Mouse (Mus musculus) CH12.LX (cell line): ENCODE measurements around the gene Irf4. TPM values are rescaled to one million over a fixed set of nuclear protein-coding genes. Genes with fewer than 3 reads are reported as not detected.

Experiments
- DNase-seq: peaks from one replicate; pipeline ENCODE4 v3.0.0-alpha.2; 2013; ENCODE audit errors: extremely low read depth
- H3K27ac ChIP-seq: 2 replicates; pipeline ENCODE4 v1.5.1; 2012; ENCODE audit warnings: low read depth, mild to moderate bottlenecking, control low read depth, moderate library complexity; ENCODE audit not compliant: insufficient read depth
- H3K27me3 ChIP-seq: replicated peaks from 2 replicates; pipeline ENCODE3; 2012; ENCODE audit warnings: inconsistent platforms
- H3K36me3 ChIP-seq, 2 experiments: replicated peaks in 1 of 2; 2 replicates each; pipeline versions ENCODE3 to v1.6.1; 2012; ENCODE audit warnings: inconsistent platforms in 1 of 2, low read length in 1 of 2, mild to moderate bottlenecking in 1 of 2, mixed read lengths in 1 of 2, moderate library complexity in 1 of 2; ENCODE audit not compliant: control insufficient read depth in 1 of 2, insufficient read depth in 1 of 2
- H3K4me1 ChIP-seq, 2 experiments: 2 replicates each; pipeline ENCODE4 v1.6.1; 2012; ENCODE audit warnings: inconsistent platforms in 1 of 2, moderate library complexity in 1 of 2; ENCODE audit not compliant: insufficient read depth in 2 of 2, control insufficient read depth in 1 of 2
- H3K4me2 ChIP-seq: 2 replicates; pipeline ENCODE4 v1.6.1; 2012; ENCODE audit warnings: low read depth, mild to moderate bottlenecking, control low read depth; ENCODE audit not compliant: poor library complexity, insufficient read depth, severe bottlenecking
- H3K4me3 ChIP-seq, 3 experiments: fragments of 150-350 bp in 1 of 3; sonication (generic) in 1 of 3; replicated peaks in 1 of 3; 2 replicates each; pipeline versions ENCODE3 to v1.5.1; 2011 to 2012; ENCODE audit warnings: low read depth in 2 of 3, low read length in 2 of 3, mild to moderate bottlenecking in 2 of 3, moderate library complexity in 2 of 3, control low read depth in 1 of 3, improper control_type of control experiment in 1 of 3, inconsistent platforms in 1 of 3, mixed read lengths in 1 of 3; ENCODE audit not compliant: poor library complexity in 1 of 3
- H3K79me2 ChIP-seq: replicated peaks from 2 replicates; pipeline ENCODE4 v1.6.1; 2012; ENCODE audit warnings: mild to moderate bottlenecking, moderate library complexity; ENCODE audit not compliant: control insufficient read depth, poor library complexity, insufficient read depth, severe bottlenecking; ENCODE audit errors: extremely low read depth
- H3K9ac ChIP-seq: 2 replicates; pipeline ENCODE4 v1.6.1; 2012; ENCODE audit warnings: low read depth, mild to moderate bottlenecking, control low read depth, moderate library complexity; ENCODE audit not compliant: insufficient read depth
- H3K9me3 ChIP-seq: replicated peaks from 2 replicates; pipeline ENCODE3; 2012; ENCODE audit warnings: low read length, inconsistent platforms, mixed read lengths
- CTCF ChIP-seq, 2 experiments: IDR thresholded peaks in 1 of 2; conservative IDR thresholded peaks in 1 of 2; 2 replicates each; pipeline ENCODE4 v1.5.1; 2011 to 2012; ENCODE audit warnings: low read depth in 2 of 2, low read length in 2 of 2, improper control_type of control experiment in 1 of 2, inconsistent platforms in 1 of 2, mild to moderate bottlenecking in 1 of 2, moderate library complexity in 1 of 2
- IRF4 ChIP-seq: IDR thresholded peaks from 2 replicates; pipeline ENCODE4 v1.6.1; 2014; ENCODE audit warnings: low read depth, mild to moderate bottlenecking, inconsistent platforms, low read length, improper control_type of control experiment
- JUND ChIP-seq: conservative IDR thresholded peaks from 2 replicates; pipeline ENCODE4 v1.6.1; 2011; ENCODE audit warnings: low read depth, low read length, improper control_type of control experiment
- MAFK ChIP-seq: IDR thresholded peaks from 2 replicates; pipeline ENCODE4 v1.6.1; 2011; ENCODE audit warnings: low read length, improper control_type of control experiment; ENCODE audit not compliant: insufficient replicate concordance
- MAX ChIP-seq: IDR thresholded peaks from 2 replicates; pipeline ENCODE4 v1.6.1; 2011; ENCODE audit warnings: low read length, improper control_type of control experiment
- MEF2A ChIP-seq: IDR thresholded peaks from 2 replicates; pipeline ENCODE4 v1.6.1; 2014; ENCODE audit warnings: low read depth, mild to moderate bottlenecking, inconsistent platforms, low read length, improper control_type of control experiment, borderline replicate concordance
- NELFE ChIP-seq: IDR thresholded peaks from 2 replicates; pipeline ENCODE4 v1.6.1; 2011; ENCODE audit warnings: low read depth, low read length, improper control_type of control experiment
- NRF1 ChIP-seq: IDR thresholded peaks from 2 replicates; pipeline ENCODE4 v1.6.1; 2014; ENCODE audit warnings: low read depth, mild to moderate bottlenecking, inconsistent platforms, low read length, improper control_type of control experiment, moderate library complexity
- PAX5 ChIP-seq: IDR thresholded peaks from 2 replicates; pipeline ENCODE4 v1.6.1; 2012; ENCODE audit warnings: low read length, inconsistent platforms, mixed read lengths
- POLR2A ChIP-seq: IDR thresholded peaks from 2 replicates; pipeline ENCODE4 v1.6.1; 2011; ENCODE audit warnings: low read depth, mild to moderate bottlenecking, improper control_type of control experiment, low read length
- POLR2AphosphoS2 ChIP-seq: IDR thresholded peaks from 2 replicates; pipeline ENCODE4 v1.6.1; 2011; ENCODE audit warnings: low read depth, low read length, improper control_type of control experiment
- RAD21 ChIP-seq: IDR thresholded peaks from 2 replicates; pipeline ENCODE4 v1.6.1; 2011; ENCODE audit warnings: low read depth, mild to moderate bottlenecking, low read length, improper control_type of control experiment, moderate library complexity
- RCOR1 ChIP-seq: conservative IDR thresholded peaks from 2 replicates; pipeline ENCODE4 v1.6.1; 2012; ENCODE audit warnings: low read depth, mild to moderate bottlenecking, inconsistent platforms, low read length, improper control_type of control experiment
- SIN3A ChIP-seq: IDR thresholded peaks from 2 replicates; pipeline ENCODE4 v1.6.1; 2012; ENCODE audit warnings: low read length, improper control_type of control experiment, inconsistent platforms
- SMC3 ChIP-seq: IDR thresholded peaks from 2 replicates; pipeline ENCODE4 v1.6.1; 2011; ENCODE audit warnings: low read depth, low read length, improper control_type of control experiment
- TBP ChIP-seq: conservative IDR thresholded peaks from 2 replicates; pipeline ENCODE4 v1.6.1; 2011; ENCODE audit warnings: low read depth, low read length, improper control_type of control experiment
- TCF12 ChIP-seq: IDR thresholded peaks from 2 replicates; pipeline ENCODE4 v1.6.1; 2014; ENCODE audit warnings: low read depth, mild to moderate bottlenecking, inconsistent platforms, low read length, improper control_type of control experiment
- UBTF ChIP-seq: IDR thresholded peaks from 2 replicates; pipeline ENCODE4 v1.6.1; 2012; ENCODE audit warnings: low read depth, mild to moderate bottlenecking, inconsistent platforms, low read length, improper control_type of control experiment, moderate library complexity
- USF2 ChIP-seq: conservative IDR thresholded peaks from 2 replicates; pipeline ENCODE4 v1.6.1; 2011; ENCODE audit warnings: low read depth, low read length, improper control_type of control experiment
- ZC3H11A ChIP-seq: IDR thresholded peaks from 2 replicates; pipeline ENCODE4 v1.6.1; 2012; ENCODE audit warnings: low read depth, mild to moderate bottlenecking, inconsistent platforms, low read length, improper control_type of control experiment
- dilution Hi-C: fragments of 300-500 bp; cut with MboI; formaldehyde crosslinking; loops from 2 replicates; pipeline ENCODE4 v1.14.3; 2020; ENCODE audit warnings: low sequenced_read_pairs; ENCODE audit not compliant: extremely low pct_unique_long_range_greater_than_20kb, extremely low pct_ligation_motif_present
- in situ Hi-C: fragments of 300-500 bp; cut with MboI; formaldehyde crosslinking; loops from 3 replicates; pipeline ENCODE4 v1.14.3; 2019; ENCODE audit warnings: low sequenced_read_pairs, low pct_ligation_motif_present, low pct_unique_long_range_greater_than_20kb, mixed read lengths
- polyA plus RNA-seq: library from polyadenylated mRNA; unstranded; fragments of >175 nt; gene quantifications from 2 replicates; pipeline ENCODE4 v1.2.1, GENCODE M21; 2012; ENCODE audit warnings: low read depth; ENCODE audit not compliant: insufficient read length
- total RNA-seq, 2 experiments: library from RNA; depleted of rRNA; stranded (reverse); fragments of 300-350 nt in 1 of 2; fragments of >200 nt in 1 of 2; gene quantifications; 2 replicates each; pipeline ENCODE4 v1.2.3; 2012 to 2014

Gene Irf4
- total and polyA plus RNA-seq, 3 experiments, result 81.7 to 142 (median 115) TPM

DNA sequence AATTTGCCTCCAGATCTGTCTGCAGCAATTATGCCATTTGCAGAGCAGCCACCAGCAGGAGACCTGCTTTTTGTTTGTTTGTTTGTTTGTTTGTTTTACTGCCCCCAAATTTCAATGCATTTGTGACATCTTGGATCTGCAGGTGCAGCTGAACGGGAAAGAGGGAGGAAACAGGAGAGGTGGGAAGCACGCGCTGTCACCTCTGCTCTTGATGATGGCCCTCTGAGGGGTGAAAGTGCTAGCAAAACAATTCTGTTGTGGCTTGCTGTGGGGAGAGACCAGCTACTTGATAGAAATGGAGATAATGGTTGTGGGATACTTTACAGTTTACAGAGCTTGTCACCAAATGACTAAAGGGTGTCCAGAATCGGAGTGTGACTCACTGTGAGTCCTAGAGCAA is 46.9 kb downstream of the Irf4 start:
- no peaks in the 10 kb centered on the region for H3K27me3 ChIP-seq
- no peaks in the 10 kb centered on the region for H3K9me3 ChIP-seq
- peaks cover 5 to 27% of the 10 kb centered on the region in 2 experiments; a peak in 2 of 4 replicates for H3K4me1 ChIP-seq
- TF ChIP-seq POLR2AphosphoS2 (no peak), TBP (no peak), NRF1 (no peak), TCF12 (no peak), RCOR1 (no peak), ZC3H11A (no peak), PAX5 (no peak), CTCF (conservative IDR thresholded peaks at IDR 0.05 in 1 of 2, IDR thresholded peaks at IDR 0.05 in 1 of 2; ENCODE audit: low read depth in 2 of 2, low read length in 2 of 2) (no peak), USF2 (no peak), RAD21 (no peak), MEF2A (no peak), SIN3A (no peak)
- no peak for DNase-seq
- no peak overlapping the region for H3K4me2 ChIP-seq
- H3K36me3 ChIP-seq, result no peaks in the 10 kb centered on the region
- H3K4me3 ChIP-seq, result no peak overlapping the region
- no peak overlapping the region for H3K27ac ChIP-seq
- in situ Hi-C loops, result no loop called here
- no peaks in the 10 kb centered on the region for H3K79me2 ChIP-seq
- dilution Hi-C loops, result no loop called here
- no peak overlapping the region for H3K9ac ChIP-seq

DNA sequence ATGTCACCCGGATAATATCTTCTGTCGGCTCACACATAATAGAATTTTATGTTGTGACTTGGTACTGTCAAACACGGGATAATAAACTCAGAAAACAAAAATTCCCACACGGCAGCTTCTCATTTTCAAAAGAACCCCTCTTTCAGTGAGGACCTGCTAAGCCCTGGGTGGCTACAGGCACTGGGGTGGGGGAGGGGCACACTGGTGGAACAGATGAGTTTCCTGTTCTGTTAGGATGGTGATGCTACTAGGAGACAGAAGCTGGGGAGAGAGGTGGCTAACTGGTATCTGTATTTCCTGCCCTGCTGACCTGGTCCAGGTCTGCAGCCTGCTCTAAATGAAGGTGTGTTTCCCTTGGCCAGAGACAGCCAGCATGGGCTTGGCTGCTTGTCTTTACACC is 52.9 kb downstream of the Irf4 start:
- Histone ChIP-seq H3K27ac (no peak overlapping the region), H3K9ac (no peak overlapping the region), H3K4me3 (no peak overlapping the region), H3K4me1 (peaks cover 3 to 4% of the 10 kb centered on the region in 2 experiments), H3K4me2 (no peak overlapping the region), H3K9me3 (no peaks in the 10 kb centered on the region), H3K79me2 (no peaks in the 10 kb centered on the region), H3K27me3 (no peaks in the 10 kb centered on the region), H3K36me3 (no peaks in the 10 kb centered on the region)
- dilution Hi-C loops, result no loop called here
- TF ChIP-seq NELFE (no peak), MAFK (no peak), PAX5 (no peak), MAX (no peak), CTCF (conservative IDR thresholded peaks at IDR 0.05 in 1 of 2, IDR thresholded peaks at IDR 0.05 in 1 of 2; ENCODE audit: low read depth in 2 of 2, low read length in 2 of 2) (no peak), SMC3 (no peak), JUND (no peak), UBTF (no peak), POLR2A (no peak), ZC3H11A (no peak), IRF4 (no peak)
- DNase-seq, result no peak
- in situ Hi-C loops, result no loop called here
